Mouse (Mus musculus): ENCODE results near the gene Pou3f4. TPM values are rescaled to one million over a fixed set of nuclear protein-coding genes. Genes with fewer than 3 reads are reported as not detected.
"Not testable (repeated sequence)": the region's sequence is repeated elsewhere in the genome, so short reads cannot be mapped to it uniquely, and the experiment has no call there.

Pou3f4 gene
- polyA plus RNA-seq (2015; fragmentation: Nextera tagmentation; extraction: Ambion mirVana) = 9.7 and 10.4 TPM in 2 replicates

DNA sequence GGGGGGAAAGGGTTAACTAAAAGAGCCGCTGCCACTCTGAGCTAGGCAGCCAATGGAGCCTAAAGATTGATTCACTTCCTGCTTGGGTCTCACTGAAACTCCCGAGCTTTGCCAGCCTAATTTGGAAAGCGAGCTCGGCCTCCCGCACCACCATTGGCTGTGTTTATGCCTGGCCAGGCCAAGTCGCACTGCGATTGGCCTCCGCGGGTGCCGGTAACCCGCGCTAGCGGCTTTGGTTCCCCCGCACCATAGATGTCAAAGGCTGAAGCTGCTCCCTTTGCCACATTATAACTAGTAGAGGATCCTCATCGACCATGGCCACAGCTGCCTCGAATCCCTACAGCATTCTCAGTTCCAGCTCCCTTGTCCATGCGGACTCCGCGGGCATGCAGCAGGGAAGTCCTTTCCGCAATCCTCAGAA lies at the start of gene Pou3f4:
Gene Pou3f4, plus strand, starts transcription at position 130 of the 421 bp plus-strand sequence.
- Histone ChIP-seq H3K4me1 (replicated peaks; ENCODE audit: control insufficient read depth, insufficient read depth, low read length) (0 out of 2 replicates have a peak, but pooled peaks cover 7% of the 10 kb centered on the region), H3K4me2 (ENCODE audit: low read length) (peak within 1 kb of the TSS; percentile 57), H3K27me3 (replicated peaks; ENCODE audit: control insufficient read depth, insufficient read depth, low read length) (no peaks in the 10 kb centered on the region), H3K4me3 (replicated peaks; ENCODE audit: low read length) (peak within 1 kb of the TSS; percentile 48), H3K9me3 (ENCODE audit: control insufficient read depth, low read length) (no peaks in the 10 kb centered on the region), H3K9ac (replicated peaks; ENCODE audit: low read depth, low read length) (peak within 1 kb of the TSS; percentile 56), H3K36me3 (ENCODE audit: control insufficient read depth, insufficient read depth) (no peaks in the 10 kb centered on the region), H3K27ac (ENCODE audit: low read length) (peak within 1 kb of the TSS; percentile 69)
- ATAC-seq = peak; percentile 93
- WGBS = 20% methylated on average over 20 of the region's 20 CpGs

DNA sequence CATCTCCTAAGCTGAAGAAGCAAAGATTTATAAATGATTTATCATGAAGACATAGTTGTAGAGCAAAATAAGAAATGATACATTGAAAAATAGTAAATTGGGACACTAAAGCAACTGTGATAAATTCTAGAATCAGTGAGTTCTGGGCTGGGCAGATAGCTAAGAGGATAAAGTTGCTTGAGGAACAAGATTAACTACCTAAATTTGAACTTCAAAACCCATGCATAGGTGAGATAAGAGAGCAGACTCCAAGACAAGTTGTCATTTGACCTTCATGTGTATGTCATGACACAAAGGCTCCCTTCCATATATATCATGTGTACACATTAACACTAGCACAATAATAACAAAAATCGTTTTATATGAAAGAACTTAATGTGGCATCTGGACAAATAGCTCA lies 48.1 kb upstream of the Pou3f4 start:
- Histone ChIP-seq H3K4me1 (replicated peaks; ENCODE audit: control insufficient read depth, insufficient read depth, low read length) (no peaks in the 10 kb centered on the region), H3K9ac (replicated peaks; ENCODE audit: low read depth, low read length) (no peak overlapping the region), H3K27ac (ENCODE audit: low read length) (no peak overlapping the region), H3K9me3 (ENCODE audit: control insufficient read depth, low read length) (no peaks in the 10 kb centered on the region), H3K36me3 (ENCODE audit: control insufficient read depth, insufficient read depth) (no peaks in the 10 kb centered on the region), H3K4me3 (replicated peaks; ENCODE audit: low read length) (no peak overlapping the region), H3K4me2 (ENCODE audit: low read length) (no peak overlapping the region), H3K27me3 (replicated peaks; ENCODE audit: control insufficient read depth, insufficient read depth, low read length) (no peaks in the 10 kb centered on the region)
- WGBS = 81% methylated on average over 1 of the region's 1 CpGs
- no peak for ATAC-seq

DNA sequence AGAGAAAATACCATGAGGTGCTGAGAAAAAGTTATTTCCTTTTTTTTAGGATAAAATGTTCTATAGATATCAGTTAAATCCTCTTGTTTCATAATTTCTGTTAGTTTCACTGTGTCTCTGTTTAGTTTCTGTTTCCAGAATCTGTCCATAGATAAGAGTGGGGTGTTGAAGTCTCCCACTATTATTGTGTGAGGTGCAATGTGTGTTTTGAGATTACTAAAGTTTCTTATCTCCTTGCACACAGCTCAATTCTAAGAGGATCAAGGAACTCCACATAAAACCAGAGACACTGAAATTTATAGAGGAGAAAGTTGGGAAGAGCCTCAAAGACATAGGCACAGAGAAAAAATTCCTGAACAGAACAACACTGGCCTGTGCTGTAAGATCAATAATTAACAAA lies 39.3 kb upstream of the Pou3f4 start:
- ATAC-seq; H3K9me3 ChIP-seq (ENCODE audit: control insufficient read depth, low read length): not testable (repeated sequence)

DNA sequence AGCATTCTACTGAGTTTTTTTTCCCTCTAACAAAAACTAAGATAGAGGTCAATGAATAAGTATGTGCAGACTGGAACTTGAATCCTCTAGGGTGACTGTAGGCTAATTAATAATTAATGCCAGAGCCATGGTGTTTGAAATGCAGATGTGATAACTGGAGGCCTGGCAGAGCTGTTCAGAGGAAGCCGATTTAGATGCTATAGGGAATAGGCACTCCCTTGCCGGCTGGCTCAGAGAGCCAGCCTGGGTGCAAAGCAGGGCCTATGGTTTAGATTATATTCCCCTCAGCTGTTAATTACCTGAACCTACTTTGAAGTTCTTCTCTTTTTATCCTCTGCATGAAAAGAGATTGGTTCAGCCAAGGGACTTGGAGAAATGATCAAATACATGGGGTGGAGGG lies 11.6 kb upstream of the Pou3f4 start:
- H3K9ac ChIP-seq (replicated peaks; ENCODE audit: low read depth, low read length) = no peak overlapping the region
- ATAC-seq = peak; percentile 58; the same call in 1 of the 2 replicates
- no peaks in the 10 kb centered on the region for H3K36me3 ChIP-seq (ENCODE audit: control insufficient read depth, insufficient read depth)
- no peaks in the 10 kb centered on the region for H3K9me3 ChIP-seq (ENCODE audit: control insufficient read depth, low read length)
- WGBS = 23% methylated on average over 2 of the region's 2 CpGs
- H3K4me3 ChIP-seq (replicated peaks; ENCODE audit: low read length) = no peak overlapping the region
- H3K4me2 ChIP-seq (ENCODE audit: low read length) = no peak overlapping the region
- H3K27ac ChIP-seq (ENCODE audit: low read length) = no peak overlapping the region
- H3K27me3 ChIP-seq (replicated peaks; ENCODE audit: control insufficient read depth, insufficient read depth, low read length) = no peaks in the 10 kb centered on the region
- no peaks in the 10 kb centered on the region for H3K4me1 ChIP-seq (replicated peaks; ENCODE audit: control insufficient read depth, insufficient read depth, low read length)

More for the DNA sequence above, 39.3 kb upstream of the Pou3f4 start:
- not testable (repeated sequence) for H3K4me3 ChIP-seq (replicated peaks; ENCODE audit: low read length); H3K4me2 ChIP-seq (ENCODE audit: low read length); H3K27me3 ChIP-seq (replicated peaks; ENCODE audit: control insufficient read depth, insufficient read depth, low read length); H3K36me3 ChIP-seq (ENCODE audit: control insufficient read depth, insufficient read depth); H3K27ac ChIP-seq (ENCODE audit: low read length); H3K4me1 ChIP-seq (replicated peaks; ENCODE audit: control insufficient read depth, insufficient read depth, low read length); H3K9ac ChIP-seq (replicated peaks; ENCODE audit: low read depth, low read length)

DNA sequence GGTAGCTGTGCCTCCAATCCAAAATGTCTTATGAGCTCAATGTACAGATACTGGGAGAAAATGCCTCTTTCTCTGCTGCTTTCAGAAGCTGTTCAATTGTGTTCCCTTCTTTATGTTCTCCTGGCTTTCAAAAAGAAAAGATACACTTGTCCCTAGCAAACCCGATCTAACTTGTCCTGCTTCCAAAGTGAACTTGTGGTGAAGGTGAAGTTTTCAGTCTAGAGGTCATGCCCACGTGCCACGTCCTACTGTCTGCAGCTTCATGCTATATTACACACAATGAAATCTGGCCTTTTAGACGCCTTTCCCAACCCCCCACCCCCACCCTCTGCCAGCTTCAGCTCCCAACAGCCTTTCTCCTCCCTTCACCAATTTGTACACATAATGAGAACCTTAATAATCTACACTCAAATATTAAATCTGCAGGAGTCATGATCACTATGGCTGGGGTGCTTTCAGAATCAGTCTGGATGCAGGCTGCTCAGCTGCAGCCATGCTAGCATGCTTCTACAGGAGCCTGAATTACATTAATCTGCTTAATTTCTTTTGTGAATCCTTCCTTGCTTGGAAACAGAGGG lies 4.0 kb upstream of the Pou3f4 start:
- Histone ChIP-seq H3K36me3 (ENCODE audit: control insufficient read depth, insufficient read depth) (no peaks in the 10 kb centered on the region), H3K9ac (replicated peaks; ENCODE audit: low read depth, low read length) (no peak overlapping the region), H3K4me2 (ENCODE audit: low read length) (peak overlapping the region; percentile 42), H3K27me3 (replicated peaks; ENCODE audit: control insufficient read depth, insufficient read depth, low read length) (no peaks in the 10 kb centered on the region), H3K4me3 (replicated peaks; ENCODE audit: low read length) (peak overlapping the region; percentile 18), H3K4me1 (replicated peaks; ENCODE audit: control insufficient read depth, insufficient read depth, low read length) (0 out of 2 replicates have a peak, but pooled peaks cover 7% of the 10 kb centered on the region), H3K27ac (ENCODE audit: low read length) (peak overlapping the region; percentile 83), H3K9me3 (ENCODE audit: control insufficient read depth, low read length) (no peaks in the 10 kb centered on the region)
- ATAC-seq = no peak
- 21% methylated on average over 4 of the region's 4 CpGs for WGBS

DNA sequence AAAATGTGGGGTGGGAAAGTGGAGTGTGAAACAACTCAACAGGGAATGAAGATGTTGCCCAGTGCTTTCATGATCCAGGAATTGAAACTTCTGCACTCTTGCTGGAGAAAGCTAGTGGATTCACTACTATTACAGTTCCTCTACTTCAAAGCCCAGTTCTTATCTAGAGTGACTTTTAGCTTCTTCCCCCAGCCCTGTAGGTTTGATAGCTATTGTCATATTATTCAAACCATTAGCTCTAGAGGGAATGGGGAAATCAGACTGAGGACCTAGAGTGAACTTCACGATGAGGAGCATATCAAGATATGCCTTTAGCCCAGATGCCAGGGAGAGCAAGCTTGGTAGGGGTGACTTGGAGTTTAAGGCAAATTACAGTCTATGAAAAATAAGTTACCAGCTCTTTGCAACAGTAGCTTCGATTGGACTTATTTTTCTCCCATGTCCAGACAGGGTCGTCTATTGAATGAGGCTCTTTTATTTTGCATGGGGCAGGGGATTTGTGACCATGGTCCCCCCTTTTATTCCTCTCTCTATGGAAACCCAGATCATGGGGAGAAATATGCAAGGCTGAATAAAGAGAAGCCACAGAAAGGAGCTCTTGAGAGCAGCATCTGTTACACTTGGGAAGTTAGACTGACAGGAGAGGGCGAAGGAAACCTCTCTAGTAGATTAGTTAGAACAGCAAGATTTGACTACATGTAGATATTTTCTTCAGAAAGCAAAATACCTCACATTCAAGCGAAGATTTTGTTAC lies 3.1 kb upstream of the Pou3f4 start:
- WGBS = 21% methylated on average over 5 of the region's 5 CpGs
- H3K27me3 ChIP-seq (replicated peaks; ENCODE audit: control insufficient read depth, insufficient read depth, low read length) = no peaks in the 10 kb centered on the region
- H3K4me1 ChIP-seq (replicated peaks; ENCODE audit: control insufficient read depth, insufficient read depth, low read length) = 0 out of 2 replicates have a peak, but pooled peaks cover 7% of the 10 kb centered on the region
- no peaks in the 10 kb centered on the region for H3K36me3 ChIP-seq (ENCODE audit: control insufficient read depth, insufficient read depth)
- H3K9me3 ChIP-seq (ENCODE audit: control insufficient read depth, low read length) = no peaks in the 10 kb centered on the region
- peak overlapping the region; percentile 83 for H3K27ac ChIP-seq (ENCODE audit: low read length)
- no peak overlapping the region for H3K9ac ChIP-seq (replicated peaks; ENCODE audit: low read depth, low read length)
- peak overlapping the region; percentile 18 for H3K4me3 ChIP-seq (replicated peaks; ENCODE audit: low read length)
- H3K4me2 ChIP-seq (ENCODE audit: low read length) = peak overlapping the region; percentile 42
- ATAC-seq = no peak

DNA sequence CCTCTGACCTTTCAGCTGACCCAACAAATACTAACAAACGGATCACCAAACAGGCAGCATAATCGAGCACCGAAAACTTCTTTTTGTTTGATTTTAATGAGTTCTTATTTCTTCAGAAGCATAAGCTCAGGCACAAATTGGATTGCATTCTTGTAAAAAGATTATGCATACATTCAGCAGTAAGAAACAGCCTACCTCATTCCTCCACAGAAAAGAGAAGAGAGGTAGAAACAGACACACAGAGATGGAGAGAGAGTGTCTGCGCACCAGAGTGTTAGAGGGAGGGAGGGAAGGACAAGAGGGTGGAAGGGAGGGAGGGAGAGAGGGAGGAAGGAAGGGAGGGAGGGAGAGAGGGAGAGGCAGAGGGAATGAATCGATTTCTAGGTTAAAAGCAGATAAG lies 2.0 kb upstream of the Pou3f4 start:
- Histone ChIP-seq H3K27me3 (replicated peaks; ENCODE audit: control insufficient read depth, insufficient read depth, low read length) (no peaks in the 10 kb centered on the region), H3K9me3 (ENCODE audit: control insufficient read depth, low read length) (no peaks in the 10 kb centered on the region), H3K36me3 (ENCODE audit: control insufficient read depth, insufficient read depth) (no peaks in the 10 kb centered on the region), H3K4me2 (ENCODE audit: low read length) (peak overlapping the region; percentile 35), H3K4me1 (replicated peaks; ENCODE audit: control insufficient read depth, insufficient read depth, low read length) (0 out of 2 replicates have a peak, but pooled peaks cover 7% of the 10 kb centered on the region), H3K9ac (replicated peaks; ENCODE audit: low read depth, low read length) (0 out of 2 replicates have a peak overlapping the region, but pooled peaks have one; percentile 1), H3K27ac (ENCODE audit: low read length) (peak overlapping the region; percentile 16), H3K4me3 (replicated peaks; ENCODE audit: low read length) (peak overlapping the region; percentile 34)
- 25% methylated on average over 5 of the region's 5 CpGs for WGBS
- ATAC-seq = no peak

DNA sequence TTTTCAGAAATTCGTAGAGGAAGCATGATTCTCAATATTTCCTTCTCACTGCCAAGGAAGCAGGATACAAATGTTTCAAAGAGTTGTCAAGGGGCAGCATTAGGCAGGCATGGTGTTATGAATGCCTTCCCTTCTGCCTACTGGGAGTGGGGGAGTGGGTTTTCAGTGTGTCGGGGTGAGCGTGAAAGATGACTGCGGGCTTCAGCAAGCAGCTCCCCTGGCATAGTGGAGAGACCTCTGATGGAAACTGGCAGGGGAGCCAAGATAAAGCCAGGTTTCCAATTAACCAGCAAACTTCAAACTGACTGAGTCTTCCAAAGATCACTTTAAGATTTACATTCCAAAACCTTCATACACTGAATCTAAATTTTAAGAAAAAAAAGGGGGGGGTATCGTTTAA lies 679 bp upstream of the Pou3f4 start:
- no peaks in the 10 kb centered on the region for H3K27me3 ChIP-seq (replicated peaks; ENCODE audit: control insufficient read depth, insufficient read depth, low read length)
- peak overlapping the region; percentile 66 for H3K27ac ChIP-seq (ENCODE audit: low read length)
- H3K4me1 ChIP-seq (replicated peaks; ENCODE audit: control insufficient read depth, insufficient read depth, low read length) = 0 out of 2 replicates have a peak, but pooled peaks cover 7% of the 10 kb centered on the region
- no peak for ATAC-seq
- no peaks in the 10 kb centered on the region for H3K36me3 ChIP-seq (ENCODE audit: control insufficient read depth, insufficient read depth)
- peak overlapping the region; percentile 57 for H3K4me2 ChIP-seq (ENCODE audit: low read length)
- 15% methylated on average over 5 of the region's 5 CpGs for WGBS
- no peaks in the 10 kb centered on the region for H3K9me3 ChIP-seq (ENCODE audit: control insufficient read depth, low read length)
- no peak overlapping the region for H3K9ac ChIP-seq (replicated peaks; ENCODE audit: low read depth, low read length)
- H3K4me3 ChIP-seq (replicated peaks; ENCODE audit: low read length) = peak overlapping the region; percentile 23

Measured in forebrain, embryonic 16.5 days (tissue).